Mouse (Mus musculus) lung, adult 2 months (tissue): ENCODE results near the gene Nav2.

Source experiments
- CTCF ChIP-seq: fragments of 200-500 bp; IDR thresholded peaks from 2 replicates; pipeline ENCODE4 v1.5.1; 2011; ENCODE audit warnings: mild to moderate bottlenecking, low read length, control low read depth; ENCODE audit not compliant: insufficient read depth
- POLR2A ChIP-seq: fragments of 200-500 bp; IDR thresholded peaks from 2 replicates; pipeline ENCODE4 v1.6.1; 2011; ENCODE audit warnings: low read depth, mild to moderate bottlenecking, control low read depth, low read length, borderline replicate concordance; ENCODE audit errors: extremely low read depth

- TF ChIP-seq POLR2A (no peak), CTCF (no peak)
Observed at GRCm38 (mm10) chr7:49507943-49508506, 599.5 kb downstream of the Nav2 start.
